Mouse (Mus musculus) hindbrain, embryonic 16.5 days (tissue): Measurements from ENCODE around the gene Rnf19b. TPM values are rescaled to one million over a fixed set of nuclear protein-coding genes. Genes with fewer than 3 reads are reported as not detected.

Experiments
- ATAC-seq: fragments of 200-750 bp; cut with Nextera tagmentation; 2 replicates; pipeline ENCODE4 v1.8.0; 2017; ENCODE audit warnings: moderate TSS enrichment, moderate library complexity
- H3K27ac ChIP-seq: fragments of 300-500 bp; sonication (generic); 2 replicates; pipeline ENCODE4 v1.5.1; 2014; ENCODE audit warnings: low read depth, mild to moderate bottlenecking, control low read depth, low read length, moderate library complexity
- H3K27me3 ChIP-seq: fragments of 300-500 bp; sonication (generic); replicated peaks from 2 replicates; pipeline ENCODE4 v1.6.1; 2014; ENCODE audit warnings: low read length; ENCODE audit not compliant: control insufficient read depth, insufficient read depth
- H3K36me3 ChIP-seq: fragments of 300-500 bp; sonication (generic); 2 replicates; pipeline ENCODE4 v1.6.1; 2014; ENCODE audit warnings: mild to moderate bottlenecking, low read length, moderate library complexity, mixed read lengths; ENCODE audit not compliant: control insufficient read depth, insufficient read depth
- H3K4me1 ChIP-seq: fragments of 300-500 bp; sonication (generic); 2 replicates; pipeline ENCODE4 v1.6.1; 2014; ENCODE audit warnings: low read depth, low read length; ENCODE audit not compliant: control insufficient read depth, insufficient read depth
- H3K4me2 ChIP-seq: fragments of 300-500 bp; sonication (generic); 2 replicates; pipeline ENCODE4 v1.6.1; 2014; ENCODE audit warnings: mild to moderate bottlenecking, low read length, control low read depth, moderate library complexity
- H3K4me3 ChIP-seq: fragments of 300-500 bp; sonication (generic); 2 replicates; pipeline ENCODE4 v1.5.1; 2014; ENCODE audit warnings: mild to moderate bottlenecking, low read length, control low read depth, moderate library complexity
- H3K9ac ChIP-seq: fragments of 300-500 bp; sonication (generic); 2 replicates; pipeline ENCODE4 v1.6.1; 2014; ENCODE audit warnings: low read depth, mild to moderate bottlenecking, control low read depth, low read length, moderate library complexity
- H3K9me3 ChIP-seq: fragments of 300-500 bp; sonication (generic); 2 replicates; pipeline ENCODE4 v1.6.1; 2014; ENCODE audit warnings: mild to moderate bottlenecking, low read length, moderate library complexity; ENCODE audit not compliant: control insufficient read depth
- WGBS: fragments of 180-500 bp; shearing (Covaris S2); extraction: QIAGEN DNeasy Blood & Tissue Kit; methylation state at CpG from one replicate; pipeline ENCODE4 v1.1.7; 2014; 5-methylcytosine and 5-hydroxymethylcytosine counted together
- polyA plus RNA-seq: library from polyadenylated mRNA; unstranded; fragments of >200 nt; fragmentation: Nextera tagmentation; extraction: Ambion mirVana; gene quantifications from 2 replicates; pipeline ENCODE4 v1.2.1, GENCODE M21; 2015

Gene Rnf19b
- polyA plus RNA-seq, 1 experiment from 2014 or later: 30.8 TPM

- Histone ChIP-seq H3K27me3 (no peaks in the 10 kb centered on the region), H3K4me3 (no peak overlapping the region), H3K9me3 (no peaks in the 10 kb centered on the region), H3K27ac (no peak overlapping the region), H3K4me2 (no peak overlapping the region), H3K4me1 (peaks cover 5% of the 10 kb centered on the region; the same call in 1 of the 2 replicates), H3K9ac (no peak overlapping the region), H3K36me3 (peaks cover 34% of the 10 kb centered on the region)
- 51% methylated on average over 10 of the region's 10 CpGs for WGBS
- ATAC-seq: peak; percentile 78; the same call in 1 of the 2 replicates
These were observed 24.5 kb downstream of the Rnf19b start for GRCm38 (mm10) chr4:129082379-129083115.

GRCm38 (mm10) chr4:129084896-129085295 is 26.8 kb downstream of the Rnf19b start:
- Histone ChIP-seq H3K27me3 (no peaks in the 10 kb centered on the region), H3K27ac (no peak overlapping the region), H3K4me2 (no peak overlapping the region), H3K36me3 (peaks cover 19% of the 10 kb centered on the region), H3K9ac (no peak overlapping the region), H3K4me1 (peaks cover 5% of the 10 kb centered on the region; the same call in 1 of the 2 replicates), H3K9me3 (no peaks in the 10 kb centered on the region), H3K4me3 (no peak overlapping the region)
- 90% methylated on average over 9 of the region's 9 CpGs for WGBS
- no peak for ATAC-seq

GRCm38 (mm10) chr4:129086078-129086477 is 28.0 kb downstream of the Rnf19b start:
- Histone ChIP-seq H3K9ac (no peak overlapping the region), H3K4me2 (no peak overlapping the region), H3K9me3 (no peaks in the 10 kb centered on the region), H3K27me3 (no peaks in the 10 kb centered on the region), H3K27ac (no peak overlapping the region), H3K36me3 (peaks cover 10% of the 10 kb centered on the region), H3K4me3 (no peak overlapping the region), H3K4me1 (peaks cover 3% of the 10 kb centered on the region; the same call in 1 of the 2 replicates)
- ATAC-seq: peak; percentile 58
- WGBS: 29% methylated on average over 8 of the region's 8 CpGs

GRCm38 (mm10) chr4:129087850-129088249 is 29.8 kb downstream of the Rnf19b start:
- ATAC-seq: no peak
- no peaks in the 10 kb centered on the region for H3K4me1 ChIP-seq
- H3K27me3 ChIP-seq: no peaks in the 10 kb centered on the region
- H3K9ac ChIP-seq: no peak overlapping the region
- no peak overlapping the region for H3K27ac ChIP-seq
- peaks cover 10% of the 10 kb centered on the region for H3K36me3 ChIP-seq
- H3K4me2 ChIP-seq: no peak overlapping the region
- WGBS: 56% methylated on average over 5 of the region's 5 CpGs
- no peak overlapping the region for H3K4me3 ChIP-seq
- H3K9me3 ChIP-seq: no peaks in the 10 kb centered on the region

- Histone ChIP-seq H3K27ac (no peak overlapping the region), H3K27me3 (no peaks in the 10 kb centered on the region), H3K9me3 (no peaks in the 10 kb centered on the region), H3K4me2 (no peak overlapping the region), H3K4me1 (no peaks in the 10 kb centered on the region), H3K9ac (no peak overlapping the region), H3K36me3 (no peaks in the 10 kb centered on the region), H3K4me3 (no peak overlapping the region)
- no peak for ATAC-seq
- 38% methylated on average over 15 of the region's 15 CpGs for WGBS
These were observed 37.2 kb downstream of the Rnf19b start for GRCm38 (mm10) chr4:129095276-129095675.

GRCm38 (mm10) chr4:129097006-129097405 is 38.9 kb downstream of the Rnf19b start:
- Histone ChIP-seq H3K4me3 (no peak overlapping the region), H3K9ac (no peak overlapping the region), H3K27me3 (no peaks in the 10 kb centered on the region), H3K27ac (no peak overlapping the region), H3K36me3 (no peaks in the 10 kb centered on the region), H3K4me2 (no peak overlapping the region), H3K9me3 (no peaks in the 10 kb centered on the region), H3K4me1 (no peaks in the 10 kb centered on the region)
- 74% methylated on average over 7 of the region's 7 CpGs for WGBS
- no peak for ATAC-seq

- no peak for ATAC-seq
- Histone ChIP-seq H3K4me2 (no peak overlapping the region), H3K4me1 (peaks cover 4% of the 10 kb centered on the region; the same call in 1 of the 2 replicates), H3K36me3 (no peaks in the 10 kb centered on the region), H3K27me3 (peaks cover 20% of the 10 kb centered on the region), H3K27ac (no peak overlapping the region), H3K9ac (no peak overlapping the region), H3K9me3 (no peaks in the 10 kb centered on the region), H3K4me3 (no peak overlapping the region)
- 86% methylated on average over 14 of the region's 14 CpGs for WGBS
These were observed 44.2 kb downstream of the Rnf19b start for GRCm38 (mm10) chr4:129102133-129102829.

GRCm38 (mm10) chr4:129105356-129105755 is 47.3 kb downstream of the Rnf19b start, which contains the start of gene Tmem54:
Gene Tmem54, plus strand, starts transcription at chr4:129105548.
- H3K27me3 ChIP-seq: peaks cover 20% of the 10 kb centered on the region
- ATAC-seq: no peak
- H3K4me2 ChIP-seq: peak within 1 kb of the TSS; percentile 54
- no peak within 1 kb of the TSS for H3K27ac ChIP-seq
- H3K4me3 ChIP-seq: peak within 1 kb of the TSS; percentile 30
- no peaks in the 10 kb centered on the region for H3K36me3 ChIP-seq
- H3K9me3 ChIP-seq: no peaks in the 10 kb centered on the region
- H3K9ac ChIP-seq: peak within 1 kb of the TSS; percentile 39; the same call in 1 of the 2 replicates
- H3K4me1 ChIP-seq: peaks cover 4% of the 10 kb centered on the region; the same call in 1 of the 2 replicates
- WGBS: 2% methylated on average over 40 of the region's 40 CpGs

- ATAC-seq: no peak
- peaks cover 20% of the 10 kb centered on the region for H3K27me3 ChIP-seq
- no peaks in the 10 kb centered on the region for H3K36me3 ChIP-seq
- WGBS: 23% methylated on average over 9 of the region's 9 CpGs
- no peak overlapping the region for H3K9ac ChIP-seq
- H3K4me3 ChIP-seq: no peak overlapping the region
- H3K9me3 ChIP-seq: no peaks in the 10 kb centered on the region
- no peak overlapping the region for H3K27ac ChIP-seq
- H3K4me2 ChIP-seq: no peak overlapping the region
- H3K4me1 ChIP-seq: peaks cover 4% of the 10 kb centered on the region; the same call in 1 of the 2 replicates
These were observed 48.0 kb downstream of the Rnf19b start for GRCm38 (mm10) chr4:129106073-129106472.
